Mouse (Mus musculus) hindbrain, embryonic 10.5 days (tissue): Measurements from ENCODE around the gene Nhlh1. TPM values are rescaled to one million over a fixed set of nuclear protein-coding genes. Genes with fewer than 3 reads are reported as not detected.

Source experiments
- DNase-seq: peaks from one replicate; pipeline ENCODE4 v3.0.0-alpha.2; 2017; ENCODE audit warnings: low spot score
- H3K27ac ChIP-seq: fragments of 300-500 bp; sonication (generic); 2 replicates; pipeline ENCODE4 v1.5.1; 2016; ENCODE audit warnings: mild to moderate bottlenecking, moderate library complexity
- H3K27me3 ChIP-seq: fragments of 300-500 bp; sonication (generic); 2 replicates; pipeline ENCODE4 v1.6.1; 2016; ENCODE audit warnings: mild to moderate bottlenecking; ENCODE audit not compliant: poor library complexity, insufficient read depth, severe bottlenecking
- H3K36me3 ChIP-seq: fragments of 300-500 bp; sonication (generic); 2 replicates; pipeline ENCODE4 v1.6.1; 2016; ENCODE audit warnings: mild to moderate bottlenecking, moderate library complexity
- H3K4me1 ChIP-seq: fragments of 300-500 bp; sonication (generic); replicated peaks from 2 replicates; pipeline ENCODE4 v1.6.1; 2016; ENCODE audit warnings: mild to moderate bottlenecking
- H3K4me3 ChIP-seq: fragments of 300-500 bp; sonication (generic); 2 replicates; pipeline ENCODE4 v1.5.1; 2016; ENCODE audit warnings: mild to moderate bottlenecking, moderate library complexity
- H3K9me3 ChIP-seq: fragments of 300-500 bp; sonication (generic); 2 replicates; pipeline ENCODE4 v1.6.1; 2016; ENCODE audit warnings: mild to moderate bottlenecking, moderate library complexity
- WGBS: fragments of 180-500 bp; shearing (Covaris S2); methylation state at CpG from one replicate; pipeline ENCODE4 v1.1.7; 2016; 5-methylcytosine and 5-hydroxymethylcytosine counted together
- polyA plus RNA-seq: library from polyadenylated mRNA; unstranded; fragments of >200 nt; fragmentation: Nextera tagmentation; extraction: Ambion mirVana; gene quantifications from 2 replicates; pipeline ENCODE4 v1.2.1, GENCODE M21; 2016

The Nhlh1 gene
- polyA plus RNA-seq: 9.9 and 16.3 TPM in 2 replicates

DNA sequence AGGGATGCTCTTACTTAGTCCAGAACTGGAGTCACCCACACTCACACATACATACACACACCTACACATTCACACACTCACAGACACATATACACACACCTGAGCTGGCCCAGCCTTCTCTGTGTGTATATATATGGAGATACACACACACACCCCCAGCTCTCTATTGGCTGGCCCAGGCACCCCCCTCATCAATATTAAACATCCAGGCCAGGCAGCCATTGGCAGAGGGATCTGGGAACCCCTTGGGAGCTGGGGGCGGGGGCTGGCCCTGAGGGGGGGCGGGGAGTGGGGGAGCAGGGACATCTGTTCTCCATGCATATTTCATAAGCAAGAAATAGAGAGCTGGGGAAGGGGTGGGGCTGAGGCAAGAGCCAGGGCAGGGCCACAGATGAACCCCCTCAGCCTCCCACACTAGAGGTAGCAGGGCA, at the start of gene Nhlh1:
TSS of gene Nhlh1 (minus strand) at position 83 of the 431 bp plus-strand sequence.
- Histone ChIP-seq H3K27ac (peak within 1 kb of the TSS; percentile 88), H3K36me3 (peaks cover 10% of the 10 kb centered on the region), H3K27me3 (peaks cover 43% of the 10 kb centered on the region), H3K9me3 (no peaks in the 10 kb centered on the region), H3K4me1 (peaks cover 87% of the 10 kb centered on the region), H3K4me3 (peak within 1 kb of the TSS; percentile 59)
- DNase-seq: peak; percentile 73
- WGBS: 13% methylated on average over 2 of the region's 2 CpGs

DNA sequence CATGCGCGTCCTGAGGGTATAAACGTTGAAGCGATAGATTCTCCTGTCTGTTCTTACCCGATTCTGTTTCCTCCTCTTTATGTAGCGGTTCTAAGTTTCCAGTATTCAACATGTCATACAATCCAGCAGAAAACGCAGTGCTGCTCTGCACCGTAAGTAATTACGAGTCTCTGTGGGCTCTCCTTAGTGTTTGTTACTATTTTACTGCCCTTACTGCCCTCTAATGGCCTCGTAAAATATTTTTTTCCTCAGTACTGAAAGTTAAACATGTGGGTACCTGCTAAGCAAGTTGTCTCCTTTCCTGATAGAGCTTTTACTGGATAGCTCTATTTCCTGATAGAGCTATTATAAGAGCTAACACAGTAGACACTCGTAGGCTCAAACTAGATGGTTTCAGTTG, 47.7 kb upstream of the Nhlh1 start:
- peaks cover 100% of the 10 kb centered on the region for H3K36me3 ChIP-seq
- no peak overlapping the region for H3K27ac ChIP-seq
- H3K27me3 ChIP-seq: no peaks in the 10 kb centered on the region
- DNase-seq: no peak
- no peaks in the 10 kb centered on the region for H3K9me3 ChIP-seq
- WGBS: 87% methylated on average over 11 of the region's 11 CpGs
- no peak overlapping the region for H3K4me3 ChIP-seq
- H3K4me1 ChIP-seq: no peaks in the 10 kb centered on the region

DNA sequence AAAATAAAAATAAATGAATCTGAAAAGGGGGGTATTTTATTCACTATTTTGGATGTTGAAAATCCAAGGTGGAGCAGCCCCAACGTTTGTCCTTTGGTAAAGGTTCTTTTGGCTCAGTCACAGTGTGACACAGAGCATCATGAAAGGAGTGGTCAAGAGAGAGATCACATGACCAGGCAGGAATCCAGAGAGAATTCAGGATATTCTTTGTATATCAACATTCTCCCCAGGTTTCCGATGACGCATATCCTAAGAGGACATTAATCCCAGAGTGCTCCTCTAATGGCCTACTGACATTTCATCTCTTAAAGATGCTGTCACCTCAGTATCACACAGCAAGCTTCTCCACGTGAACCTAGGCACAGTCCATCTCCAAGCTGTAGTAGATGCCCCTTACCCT, 46.2 kb upstream of the Nhlh1 start:
- no peak overlapping the region for H3K27ac ChIP-seq
- DNase-seq: no peak
- WGBS: 91% methylated on average over 4 of the region's 4 CpGs
- H3K27me3 ChIP-seq: no peaks in the 10 kb centered on the region
- no peaks in the 10 kb centered on the region for H3K4me1 ChIP-seq
- no peaks in the 10 kb centered on the region for H3K9me3 ChIP-seq
- H3K4me3 ChIP-seq: no peak overlapping the region
- peaks cover 100% of the 10 kb centered on the region for H3K36me3 ChIP-seq

DNA sequence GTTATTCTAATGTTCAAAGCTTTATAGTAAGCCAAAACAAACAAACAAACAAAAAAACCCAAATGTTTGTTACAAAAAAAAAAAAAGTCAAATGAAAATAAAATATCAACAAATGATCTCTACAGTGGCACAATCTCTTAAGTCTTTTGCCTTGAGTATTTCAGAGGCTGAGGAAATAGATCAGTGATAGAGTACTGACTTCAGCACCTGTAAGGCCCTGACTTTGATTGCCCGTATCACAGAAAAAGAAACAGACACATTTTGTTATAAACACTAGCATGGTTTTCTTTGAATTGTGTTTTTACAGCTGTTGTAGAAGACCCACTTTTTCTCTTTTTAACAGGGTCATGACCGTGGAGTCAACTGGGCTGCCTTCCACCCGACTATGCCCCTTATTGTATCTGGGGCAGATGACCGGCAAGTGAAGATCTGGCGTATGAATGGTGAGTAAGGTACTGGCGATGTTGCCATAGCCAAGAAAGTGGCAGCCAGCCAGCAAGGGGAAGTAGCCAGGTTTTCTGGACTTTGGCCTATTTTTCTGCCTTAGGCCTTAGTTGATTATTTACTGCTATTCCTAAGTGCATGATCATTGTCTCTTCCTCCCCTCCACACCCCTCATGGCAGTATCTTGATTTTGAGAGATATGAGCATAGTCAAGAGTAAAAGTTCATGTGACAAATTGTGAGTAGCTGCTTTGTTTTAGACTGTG, 42.1 kb upstream of the Nhlh1 start:
- H3K9me3 ChIP-seq: no peaks in the 10 kb centered on the region
- no peak for DNase-seq
- WGBS: 90% methylated on average over 6 of the region's 6 CpGs
- H3K36me3 ChIP-seq: peaks cover 98% of the 10 kb centered on the region
- H3K27me3 ChIP-seq: no peaks in the 10 kb centered on the region
- no peaks in the 10 kb centered on the region for H3K4me1 ChIP-seq
- H3K27ac ChIP-seq: no peak overlapping the region
- H3K4me3 ChIP-seq: no peak overlapping the region

DNA sequence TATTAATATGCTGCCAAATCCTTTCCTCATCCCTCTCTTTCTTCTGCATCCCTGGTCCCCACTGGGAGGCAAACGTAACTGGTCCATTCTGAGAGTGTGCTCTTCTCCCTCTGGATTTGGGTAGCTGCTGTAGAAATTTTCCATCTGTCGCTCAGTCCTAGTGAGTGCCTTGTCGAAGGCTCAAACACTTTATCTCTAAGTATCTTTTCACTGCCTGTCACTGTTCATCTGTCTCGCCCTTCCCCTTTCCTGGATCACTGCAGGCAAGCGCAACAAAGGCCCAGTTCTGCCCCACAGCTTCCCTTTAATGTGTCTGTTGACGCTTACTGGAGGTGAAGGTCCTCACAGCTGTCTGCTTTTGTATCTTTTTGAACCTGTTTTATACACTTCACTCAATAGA, 37.8 kb upstream of the Nhlh1 start:
- H3K4me1 ChIP-seq: no peaks in the 10 kb centered on the region
- no peaks in the 10 kb centered on the region for H3K9me3 ChIP-seq
- H3K27ac ChIP-seq: peak overlapping the region; percentile 40; the same call in 1 of the 2 replicates
- no peaks in the 10 kb centered on the region for H3K27me3 ChIP-seq
- H3K36me3 ChIP-seq: peaks cover 98% of the 10 kb centered on the region
- no peak for DNase-seq
- no peak overlapping the region for H3K4me3 ChIP-seq
- WGBS: 57% methylated on average over 6 of the region's 6 CpGs

DNA sequence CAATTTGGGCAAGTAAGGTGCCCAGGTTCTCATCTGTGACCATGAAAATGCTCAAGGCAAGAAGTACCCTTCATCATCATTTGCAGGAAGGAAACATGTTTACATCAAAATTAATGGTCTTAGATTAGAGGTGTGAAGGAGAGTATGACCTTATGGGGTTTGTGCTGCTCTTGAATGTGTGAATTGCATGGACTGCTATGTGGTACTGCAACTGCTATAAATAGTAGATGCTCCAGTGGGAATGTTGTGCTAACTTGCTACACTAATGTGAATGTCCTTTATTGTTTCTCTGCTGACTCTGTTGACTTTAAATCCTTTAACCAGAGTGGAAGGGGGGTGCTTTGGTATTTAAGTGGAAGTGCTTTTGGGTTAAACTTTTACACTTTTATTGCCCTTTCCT, 36.9 kb upstream of the Nhlh1 start:
- Histone ChIP-seq H3K27me3 (no peaks in the 10 kb centered on the region), H3K27ac (no peak overlapping the region), H3K9me3 (no peaks in the 10 kb centered on the region), H3K36me3 (peaks cover 98% of the 10 kb centered on the region), H3K4me3 (no peak overlapping the region), H3K4me1 (no peaks in the 10 kb centered on the region)
- no peak for DNase-seq

DNA sequence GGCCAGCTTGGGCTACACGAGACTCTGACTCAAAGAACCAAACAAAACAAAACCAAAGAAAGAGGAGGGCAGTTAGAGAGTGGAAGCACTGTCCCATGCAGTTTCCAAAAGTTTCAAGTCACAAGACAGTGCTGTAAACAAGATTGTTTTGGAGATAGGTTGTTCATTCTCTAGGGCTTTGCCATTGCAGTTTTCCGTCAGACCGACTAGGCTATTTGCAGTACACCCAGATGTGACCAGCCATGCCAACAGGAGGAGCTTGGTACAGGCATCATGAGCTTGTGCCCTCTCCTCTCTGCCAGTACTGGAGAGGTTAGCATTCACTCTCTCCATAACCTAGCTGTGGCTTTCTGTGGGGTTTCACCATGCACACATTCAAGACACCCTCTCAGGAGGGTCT, 36.1 kb upstream of the Nhlh1 start:
- WGBS: 81% methylated on average over 3 of the region's 3 CpGs
- Histone ChIP-seq H3K36me3 (peaks cover 98% of the 10 kb centered on the region), H3K27ac (no peak overlapping the region), H3K27me3 (no peaks in the 10 kb centered on the region), H3K4me3 (no peak overlapping the region), H3K4me1 (no peaks in the 10 kb centered on the region), H3K9me3 (no peaks in the 10 kb centered on the region)
- DNase-seq: no peak

DNA sequence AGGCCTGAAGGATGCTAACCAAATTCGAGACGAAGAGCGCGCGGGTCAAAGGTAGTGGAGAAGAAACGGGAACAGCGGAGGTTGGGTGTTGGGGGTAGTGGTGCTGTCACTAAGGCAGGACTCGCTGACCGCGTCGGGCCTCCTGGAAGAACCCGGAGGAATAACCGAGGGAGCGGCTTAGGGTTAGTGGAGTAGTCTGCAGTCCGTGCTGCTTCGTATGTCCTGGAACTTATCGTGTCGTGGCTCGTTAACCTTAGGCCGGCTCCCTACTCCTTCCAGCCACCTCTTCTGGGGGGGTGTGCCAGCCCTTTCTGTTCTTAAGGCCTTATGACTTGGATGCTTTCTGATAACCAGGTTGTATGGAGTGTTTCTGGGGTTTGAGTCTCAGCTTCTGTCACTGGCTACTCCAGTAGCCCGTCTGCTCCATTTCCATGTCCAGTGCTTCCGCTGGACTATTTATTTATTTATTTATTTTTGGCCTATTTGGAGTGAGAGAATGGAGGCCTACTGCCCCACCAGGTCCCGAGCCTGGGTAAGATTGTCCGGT, 25.6 kb upstream of the Nhlh1 start:
- peak overlapping the region; percentile 95 for H3K27ac ChIP-seq
- no peak for DNase-seq
- peaks cover 30% of the 10 kb centered on the region for H3K36me3 ChIP-seq
- 4% methylated on average over 24 of the region's 24 CpGs for WGBS
- H3K27me3 ChIP-seq: no peaks in the 10 kb centered on the region
- peaks cover 28% of the 10 kb centered on the region for H3K4me1 ChIP-seq
- peak overlapping the region; percentile 77 for H3K4me3 ChIP-seq
- no peaks in the 10 kb centered on the region for H3K9me3 ChIP-seq

DNA sequence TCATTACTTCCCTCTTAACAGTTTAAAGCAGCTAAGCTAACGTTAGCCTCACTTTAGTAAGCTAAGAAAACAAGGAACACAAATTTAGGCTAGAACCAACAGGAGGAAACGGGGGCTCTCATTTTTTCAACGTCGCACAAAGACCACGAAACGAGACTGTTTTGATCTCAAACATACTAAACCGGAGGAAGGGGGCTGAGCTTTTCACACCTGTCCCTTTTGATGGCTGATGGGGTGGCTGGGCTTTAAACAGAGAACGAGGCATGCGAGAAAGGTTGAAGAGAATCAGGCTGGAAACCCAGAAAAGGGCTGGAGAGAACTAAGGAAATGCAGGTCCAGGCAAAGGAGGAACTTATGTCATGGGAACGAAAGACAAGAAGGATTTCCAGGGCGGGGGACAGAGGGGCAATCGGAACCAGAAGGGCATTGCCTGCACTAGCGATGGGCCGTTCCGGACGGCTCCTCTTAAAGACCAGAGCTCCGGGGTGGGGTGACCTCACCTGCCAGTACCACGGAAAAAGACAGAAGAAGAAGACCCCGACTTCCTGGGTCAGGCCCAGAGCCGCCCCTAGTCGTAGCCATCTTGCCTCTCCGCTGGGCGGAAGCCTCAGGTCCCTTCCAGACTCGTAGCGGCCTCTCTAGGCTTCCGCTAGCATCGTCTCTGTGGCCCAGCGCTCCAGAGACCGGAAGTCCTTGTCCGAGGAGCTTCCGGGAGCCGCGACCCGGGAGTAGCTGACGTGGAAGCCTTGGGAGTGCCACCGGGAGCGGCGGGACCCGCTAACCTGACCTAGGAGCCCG, 24.9 kb upstream of the Nhlh1 start, which contains the start of the genes Copa and Ncstn:
TSS of gene Copa (plus strand) at position 429 of the 798 bp plus-strand sequence.
TSS of gene Ncstn (minus strand) at position 695 of the 798 bp plus-strand sequence.
- Histone ChIP-seq H3K27ac (peak within 1 kb of the TSS; percentile 95), H3K36me3 (peaks cover 35% of the 10 kb centered on the region), H3K4me3 (peak within 1 kb of the TSS; percentile 77), H3K4me1 (peaks cover 28% of the 10 kb centered on the region), H3K27me3 (no peaks in the 10 kb centered on the region), H3K9me3 (no peaks in the 10 kb centered on the region)
- WGBS: under 1% methylated on average over 40 of the region's 40 CpGs
- DNase-seq: peak; percentile 95

DNA sequence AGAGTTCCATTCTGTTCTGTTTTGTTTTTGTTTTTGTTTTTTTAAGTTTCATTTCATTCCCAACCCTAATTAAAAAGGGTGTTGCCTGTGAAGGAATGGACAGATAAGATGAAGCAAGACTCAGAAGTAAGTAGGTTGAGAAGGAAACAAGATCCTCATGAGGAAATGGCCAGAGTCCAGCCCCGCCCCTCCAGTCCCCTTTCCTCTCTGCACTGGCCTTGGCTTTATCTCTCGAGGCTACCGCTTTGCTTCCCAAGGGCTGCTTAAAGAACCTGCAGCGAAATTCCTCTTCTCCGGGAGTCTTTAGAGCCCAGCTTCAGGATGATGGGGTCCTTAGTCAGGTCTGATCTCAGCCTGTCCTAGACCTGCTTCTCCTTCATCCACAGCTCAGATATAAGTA, 20.6 kb upstream of the Nhlh1 start:
- Histone ChIP-seq H3K9me3 (no peaks in the 10 kb centered on the region), H3K27me3 (no peaks in the 10 kb centered on the region), H3K4me1 (peaks cover 11% of the 10 kb centered on the region), H3K36me3 (peaks cover 78% of the 10 kb centered on the region), H3K4me3 (no peak overlapping the region), H3K27ac (no peak overlapping the region)
- 79% methylated on average over 5 of the region's 5 CpGs for WGBS
- DNase-seq: no peak

DNA sequence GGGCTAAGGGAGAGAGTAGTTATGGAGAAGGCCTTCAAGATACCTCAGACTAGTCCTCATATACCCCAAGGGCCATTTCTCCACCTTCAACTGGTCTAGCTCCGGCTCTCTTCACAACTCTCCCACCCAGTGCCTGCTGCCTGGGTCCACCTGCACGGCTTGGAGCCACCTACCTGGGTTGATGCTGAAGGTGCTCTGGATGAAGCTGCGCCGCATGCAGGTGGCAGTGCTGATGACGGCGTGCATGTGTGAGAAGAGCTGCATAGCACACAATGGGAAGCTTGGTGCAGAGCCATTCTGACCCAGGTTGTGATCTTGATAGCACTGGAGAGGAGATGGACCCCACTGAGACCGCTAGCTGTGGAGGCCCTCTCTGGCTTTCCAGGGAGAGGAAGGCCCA, 15.2 kb upstream of the Nhlh1 start:
- H3K27me3 ChIP-seq: no peaks in the 10 kb centered on the region
- no peak for DNase-seq
- no peaks in the 10 kb centered on the region for H3K9me3 ChIP-seq
- 0 out of 2 replicates have a peak, but pooled peaks cover 13% of the 10 kb centered on the region for H3K4me1 ChIP-seq
- 94% methylated on average over 7 of the region's 7 CpGs for WGBS
- H3K4me3 ChIP-seq: no peak overlapping the region
- H3K36me3 ChIP-seq: peaks cover 100% of the 10 kb centered on the region
- H3K27ac ChIP-seq: 0 out of 2 replicates have a peak overlapping the region, but pooled peaks have one; percentile 64

DNA sequence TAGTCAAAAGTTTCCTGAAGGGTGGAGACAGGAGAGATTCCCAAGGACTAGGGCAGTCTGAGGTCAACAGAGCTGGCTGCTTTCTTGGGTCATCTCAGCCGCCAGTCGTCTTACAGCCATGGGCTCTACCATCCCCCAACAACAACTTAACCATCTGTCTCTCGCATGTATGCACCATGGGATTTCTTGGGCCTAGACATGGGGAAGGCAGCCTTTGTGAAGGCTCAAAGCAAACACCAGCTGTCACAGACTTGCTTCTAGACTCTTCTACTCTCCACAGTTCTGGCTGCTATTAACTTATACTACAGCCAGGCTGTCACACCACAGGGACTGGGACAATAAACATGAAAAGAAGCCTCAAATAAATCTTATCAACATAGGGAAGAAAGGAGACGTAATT, 14.2 kb upstream of the Nhlh1 start:
- no peak for DNase-seq
- peaks cover 100% of the 10 kb centered on the region for H3K36me3 ChIP-seq
- H3K4me3 ChIP-seq: no peak overlapping the region
- H3K9me3 ChIP-seq: no peaks in the 10 kb centered on the region
- 0 out of 2 replicates have a peak, but pooled peaks cover 13% of the 10 kb centered on the region for H3K4me1 ChIP-seq
- H3K27ac ChIP-seq: peak overlapping the region; percentile 64
- WGBS: 64% methylated on average over 4 of the region's 4 CpGs
- no peaks in the 10 kb centered on the region for H3K27me3 ChIP-seq

DNA sequence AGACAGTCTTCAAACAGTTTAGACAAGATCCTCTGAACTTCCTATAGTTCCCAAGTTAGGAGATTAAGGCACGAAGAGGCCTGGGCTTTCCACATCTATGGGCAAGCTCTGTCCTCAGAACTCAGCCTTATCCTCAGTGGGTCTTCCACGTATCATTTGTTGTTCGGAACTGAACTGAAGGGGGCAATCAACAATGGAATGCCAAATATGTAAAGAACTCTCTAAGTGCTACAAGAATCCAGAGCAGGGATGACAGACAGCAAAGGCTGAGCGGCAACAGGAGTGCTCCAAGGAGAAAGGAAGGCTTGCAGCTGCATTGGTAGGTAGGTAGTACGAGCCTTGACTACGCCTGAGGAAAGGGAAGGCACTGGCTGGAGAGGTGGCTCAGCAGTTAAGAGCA, 12.9 kb upstream of the Nhlh1 start:
- whole genome bisulfite sequencing: 76% methylated on average over 6 of the region's 6 CpGs
- H3K27me3 ChIP-seq: no peaks in the 10 kb centered on the region
- H3K4me3 ChIP-seq: no peak overlapping the region
- H3K9me3 ChIP-seq: no peaks in the 10 kb centered on the region
- peaks cover 20% of the 10 kb centered on the region for H3K4me1 ChIP-seq
- no peak for DNase-seq
- H3K36me3 ChIP-seq: peaks cover 100% of the 10 kb centered on the region
- no peak overlapping the region for H3K27ac ChIP-seq
